Mouse (Mus musculus) midbrain, embryonic 11.5 days (tissue): ENCODE data around the gene Sox2. TPM values are rescaled to one million over a fixed set of nuclear protein-coding genes. Genes with fewer than 3 reads are reported as not detected.
A peak's percentile ranks its signal among the peaks of the same experiment; 100 is the strongest.

Source experiments
- ATAC-seq: fragments of 200-750 bp; cut with Nextera tagmentation; 2 replicates; pipeline ENCODE4 v1.8.0; 2017; ENCODE audit warnings: moderate TSS enrichment, moderate library complexity; ENCODE audit not compliant: low FRiP score
- DNase-seq: peaks from one replicate; pipeline ENCODE4 v3.0.0; 2015; ENCODE audit warnings: low spot score; ENCODE audit errors: missing footprints
- H3K27ac ChIP-seq: fragments of 300-500 bp; sonication (generic); 2 replicates; pipeline ENCODE4 v1.5.1; 2014; ENCODE audit warnings: low read depth, low read length
- H3K27me3 ChIP-seq: fragments of 300-500 bp; sonication (generic); 2 replicates; pipeline ENCODE4 v1.6.1; 2014; ENCODE audit warnings: mild to moderate bottlenecking, low read length, moderate library complexity, mixed read lengths; ENCODE audit not compliant: control insufficient read depth, insufficient read depth
- H3K36me3 ChIP-seq: fragments of 300-500 bp; sonication (generic); 2 replicates; pipeline ENCODE4 v1.6.1; 2014; ENCODE audit warnings: mild to moderate bottlenecking, low read length, moderate library complexity, mixed read lengths; ENCODE audit not compliant: control insufficient read depth, insufficient read depth
- H3K4me1 ChIP-seq: fragments of 300-500 bp; sonication (generic); 2 replicates; pipeline ENCODE4 v1.6.1; 2014; ENCODE audit warnings: low read length; ENCODE audit not compliant: control insufficient read depth, insufficient read depth
- H3K4me2 ChIP-seq: fragments of 300-500 bp; sonication (generic); 2 replicates; pipeline ENCODE4 v1.6.1; 2014; ENCODE audit warnings: mild to moderate bottlenecking, moderate library complexity
- H3K4me3 ChIP-seq: fragments of 300-500 bp; sonication (generic); 2 replicates; pipeline ENCODE4 v1.5.1; 2014; ENCODE audit warnings: low read depth, low read length
- H3K9ac ChIP-seq: fragments of 300-500 bp; sonication (generic); 2 replicates; pipeline ENCODE4 v1.6.1; 2014; ENCODE audit warnings: low read length
- H3K9me3 ChIP-seq: fragments of 300-500 bp; sonication (generic); 2 replicates; pipeline ENCODE4 v1.6.1; 2016; ENCODE audit warnings: low read length; ENCODE audit not compliant: control insufficient read depth
- WGBS: fragments of 180-500 bp; shearing (Covaris S2); extraction: QIAGEN DNeasy Blood & Tissue Kit; methylation state at CpG from one replicate; pipeline ENCODE4 v1.1.7; 2014; 5-methylcytosine and 5-hydroxymethylcytosine counted together
- polyA plus RNA-seq: library from polyadenylated mRNA; unstranded; fragments of >200 nt; fragmentation: Nextera tagmentation; extraction: Ambion mirVana; gene quantifications from 2 replicates; pipeline ENCODE4 v1.2.1, GENCODE M21; 2014

Gene Sox2
- 48.7 and 49.5 TPM in 2 replicates for polyA plus RNA-seq

- Histone ChIP-seq H3K9me3 (no peaks in the 10 kb centered on the region), H3K9ac (peak within 1 kb of the TSS; percentile 99), H3K36me3 (no peaks in the 10 kb centered on the region), H3K4me1 (peaks cover 30% of the 10 kb centered on the region), H3K27me3 (no peaks in the 10 kb centered on the region; the same call in none of the 2 replicates), H3K4me3 (peak within 1 kb of the TSS; percentile 92), H3K27ac (peak within 1 kb of the TSS; percentile 100), H3K4me2 (peak within 1 kb of the TSS; percentile 98)
- DNase-seq = peak; percentile 99
- ATAC-seq = peak; percentile 88
- WGBS = under 1% methylated on average over 86 of the region's 86 CpGs
Observed at GRCm38 (mm10) chr3:34649726-34650620, at the start of gene Sox2. Gene Sox2 (plus strand): TSS chr3:34650405.

DNA sequence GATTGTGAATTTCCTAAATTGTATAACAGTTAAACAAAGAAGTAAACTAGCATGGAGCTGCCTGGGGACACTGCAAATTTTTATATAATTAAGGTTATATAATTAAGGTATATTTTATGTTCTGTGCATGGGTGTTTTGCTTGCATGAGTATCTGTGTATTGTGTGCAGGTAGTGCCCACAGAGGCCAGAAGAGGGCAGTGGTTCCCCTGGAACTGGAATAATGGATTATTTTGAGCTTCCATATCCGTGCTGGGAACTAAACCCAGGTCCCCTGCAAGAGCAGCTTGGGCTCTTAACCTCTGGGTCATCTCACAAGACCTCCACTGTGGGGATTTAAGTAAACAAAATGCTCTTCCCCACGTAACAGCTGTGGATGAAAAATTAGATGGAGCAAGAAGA is 49.1 kb upstream of the Sox2 start:
- DNase-seq (no peak), ATAC-seq (no peak)
- no peaks in the 10 kb centered on the region for H3K9me3 ChIP-seq
- no peak overlapping the region for H3K4me2 ChIP-seq
- 91% methylated on average over 2 of the region's 2 CpGs for WGBS
- no peak overlapping the region for H3K9ac ChIP-seq
- no peaks in the 10 kb centered on the region for H3K27me3 ChIP-seq
- no peak overlapping the region for H3K4me3 ChIP-seq
- 0 out of 2 replicates have a peak, but pooled peaks cover 5% of the 10 kb centered on the region for H3K36me3 ChIP-seq
- peaks cover 4% of the 10 kb centered on the region; the same call in 1 of the 2 replicates for H3K4me1 ChIP-seq
- H3K27ac ChIP-seq = no peak overlapping the region

- H3K4me2 ChIP-seq = no peak overlapping the region
- DNase-seq (no peak), ATAC-seq (no peak)
- no peak overlapping the region for H3K4me3 ChIP-seq
- no peak overlapping the region for H3K9ac ChIP-seq
- no peaks in the 10 kb centered on the region; the same call in 1 of the 2 replicates for H3K9me3 ChIP-seq
- H3K36me3 ChIP-seq = peaks cover 4% of the 10 kb centered on the region; the same call in 1 of the 2 replicates
- WGBS = 88% methylated on average over 7 of the region's 7 CpGs
- no peaks in the 10 kb centered on the region for H3K27me3 ChIP-seq
- no peak overlapping the region for H3K27ac ChIP-seq
- H3K4me1 ChIP-seq = no peaks in the 10 kb centered on the region
Observed at GRCm38 (mm10) chr3:34614107-34614506, 36.1 kb upstream of the Sox2 start.

- Histone ChIP-seq H3K4me2 (no peak overlapping the region), H3K27ac (no peak overlapping the region), H3K4me1 (no peaks in the 10 kb centered on the region), H3K4me3 (no peak overlapping the region), H3K27me3 (no peaks in the 10 kb centered on the region), H3K9ac (no peak overlapping the region), H3K9me3 (no peaks in the 10 kb centered on the region; the same call in 1 of the 2 replicates), H3K36me3 (peaks cover 4% of the 10 kb centered on the region; the same call in 1 of the 2 replicates)
- WGBS = 66% methylated on average over 15 of the region's 15 CpGs
- DNase-seq = no peak
- no peak for ATAC-seq
Observed at GRCm38 (mm10) chr3:34615526-34615925, 34.7 kb upstream of the Sox2 start.

DNA sequence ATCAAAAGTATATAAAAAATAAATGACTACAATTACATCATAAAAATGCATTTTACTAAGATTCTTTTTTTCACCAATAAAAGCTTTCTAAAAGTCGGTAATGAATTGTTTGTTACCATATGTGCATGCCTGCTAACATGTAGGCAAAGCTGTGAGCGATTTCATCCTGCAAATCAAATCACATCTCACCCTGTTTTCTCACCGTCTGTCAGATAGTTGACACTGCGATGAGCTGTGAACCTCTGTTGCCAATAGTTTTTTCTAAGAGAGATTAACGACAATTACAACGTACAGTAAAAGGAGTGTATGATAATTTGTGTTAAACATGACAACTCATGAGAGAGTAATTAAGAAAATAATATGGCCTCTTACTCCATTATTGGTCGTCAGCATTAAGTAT is 31.3 kb upstream of the Sox2 start:
- Histone ChIP-seq H3K9me3 (no peaks in the 10 kb centered on the region), H3K9ac (no peak overlapping the region), H3K4me2 (no peak overlapping the region), H3K36me3 (no peaks in the 10 kb centered on the region), H3K4me1 (no peaks in the 10 kb centered on the region), H3K27me3 (no peaks in the 10 kb centered on the region), H3K4me3 (no peak overlapping the region), H3K27ac (no peak overlapping the region)
- no peak for ATAC-seq
- 88% methylated on average over 7 of the region's 7 CpGs for WGBS
- no peak for DNase-seq

- DNase-seq (no peak), ATAC-seq (no peak)
- Histone ChIP-seq H3K27me3 (no peaks in the 10 kb centered on the region), H3K4me2 (no peak overlapping the region), H3K27ac (no peak overlapping the region), H3K4me3 (no peak overlapping the region), H3K36me3 (0 out of 2 replicates have a peak, but pooled peaks cover 2% of the 10 kb centered on the region), H3K9me3 (no peaks in the 10 kb centered on the region), H3K4me1 (no peaks in the 10 kb centered on the region), H3K9ac (no peak overlapping the region)
- 80% methylated on average over 4 of the region's 4 CpGs for WGBS
Observed at GRCm38 (mm10) chr3:34620121-34620520, 30.1 kb upstream of the Sox2 start.

DNA sequence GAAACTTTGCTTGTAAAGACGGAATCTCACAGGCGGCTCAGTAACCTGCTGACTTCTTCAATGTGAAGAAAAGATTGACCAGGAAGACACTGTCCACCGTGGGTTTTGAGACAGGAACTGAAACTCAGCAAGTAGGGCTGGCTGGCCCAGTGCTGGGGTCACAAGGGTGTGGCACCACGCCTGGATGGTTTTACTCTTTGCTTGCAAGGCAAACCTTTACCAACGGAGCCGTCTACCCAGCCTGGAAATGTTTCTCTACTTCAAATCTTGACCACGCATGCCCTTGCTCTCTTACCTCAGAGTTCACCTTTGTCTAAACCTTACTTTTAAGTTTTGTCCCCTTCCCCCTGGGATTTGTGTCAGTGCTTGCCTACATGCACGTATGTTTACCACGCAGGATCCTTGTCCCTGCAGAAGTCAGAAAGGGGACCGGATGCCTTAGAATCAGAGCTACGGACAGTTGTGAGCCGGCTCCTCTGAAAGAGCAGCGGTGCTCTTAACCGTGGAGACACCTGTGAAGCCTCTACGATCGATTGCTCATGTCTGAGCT is 25.4 kb upstream of the Sox2 start:
- 88% methylated on average over 16 of the region's 16 CpGs for WGBS

DNA sequence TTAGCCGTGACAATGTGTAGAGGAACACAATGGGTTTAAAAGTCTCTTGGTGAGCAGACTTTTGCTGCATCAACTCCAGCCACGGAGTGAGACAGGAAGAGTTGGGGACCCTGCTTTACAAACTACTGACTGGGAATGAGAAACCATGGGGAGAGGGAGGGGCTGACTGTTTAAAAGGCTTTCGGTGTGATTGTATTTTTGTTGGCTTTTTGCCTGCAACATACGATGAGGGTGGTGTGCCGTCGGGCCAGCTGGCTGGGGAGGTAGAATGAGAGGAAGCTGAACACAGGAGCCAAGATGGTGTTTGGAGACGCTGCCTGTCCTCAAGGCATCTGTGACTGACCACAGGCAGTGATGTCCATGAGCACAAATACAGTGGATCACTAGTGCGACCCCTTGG is 23.7 kb upstream of the Sox2 start:
- Histone ChIP-seq H3K9me3 (peaks cover 4% of the 10 kb centered on the region; the same call in 1 of the 2 replicates), H3K27ac (no peak overlapping the region), H3K4me2 (no peak overlapping the region), H3K4me1 (peaks cover 11% of the 10 kb centered on the region), H3K27me3 (no peaks in the 10 kb centered on the region), H3K9ac (no peak overlapping the region), H3K36me3 (0 out of 2 replicates have a peak, but pooled peaks cover 5% of the 10 kb centered on the region), H3K4me3 (no peak overlapping the region)
- ATAC-seq (no peak), DNase-seq (no peak)
- 79% methylated on average over 8 of the region's 8 CpGs for WGBS

More for the DNA sequence above, 25.4 kb upstream of the Sox2 start:
- H3K4me3 ChIP-seq = no peak overlapping the region
- no peaks in the 10 kb centered on the region for H3K27me3 ChIP-seq
- H3K9me3 ChIP-seq = peaks cover 4% of the 10 kb centered on the region; the same call in 1 of the 2 replicates
- no peak overlapping the region for H3K27ac ChIP-seq
- no peak for DNase-seq
- no peak overlapping the region for H3K4me2 ChIP-seq
- no peak for ATAC-seq
- no peak overlapping the region for H3K9ac ChIP-seq
- 0 out of 2 replicates have a peak, but pooled peaks cover 5% of the 10 kb centered on the region for H3K36me3 ChIP-seq
- peaks cover 4% of the 10 kb centered on the region; the same call in 1 of the 2 replicates for H3K4me1 ChIP-seq

- H3K27me3 ChIP-seq = no peaks in the 10 kb centered on the region
- H3K4me3 ChIP-seq = no peak overlapping the region
- 28% methylated on average over 8 of the region's 8 CpGs for WGBS
- peak overlapping the region; percentile 54 for H3K27ac ChIP-seq
- no peak overlapping the region for H3K4me2 ChIP-seq
- peaks cover 4% of the 10 kb centered on the region; the same call in 1 of the 2 replicates for H3K9me3 ChIP-seq
- ATAC-seq (no peak; the same call in 1 of the 2 replicates), DNase-seq (peak; percentile 86)
- no peak overlapping the region for H3K9ac ChIP-seq
- H3K4me1 ChIP-seq = peaks cover 11% of the 10 kb centered on the region
- H3K36me3 ChIP-seq = 0 out of 2 replicates have a peak, but pooled peaks cover 3% of the 10 kb centered on the region
Observed at GRCm38 (mm10) chr3:34630031-34630430, 20.2 kb upstream of the Sox2 start.
